Mouse (Mus musculus) neural tube, embryonic 10.5 days (tissue): ENCODE results near the gene Actb.
A peak's percentile ranks its signal among the peaks of the same experiment; 100 is the strongest.
"Not testable (repeated sequence)": the region's sequence is repeated elsewhere in the genome, so short reads cannot be mapped to it uniquely, and the experiment has no call there.

Experiments used
- DNase-seq: peaks from one replicate; pipeline ENCODE4 v3.0.0-alpha.2; 2017; ENCODE audit warnings: low spot score; ENCODE audit errors: extremely low spot score

Gene Actb

GRCm38 (mm10) chr5:142902506-142903314 is 3.8 kb downstream of the Actb start:
- DNase-seq, result peak; percentile 55

- peak; percentile 49 for DNase-seq
These were observed 4.6 kb downstream of the Actb start for GRCm38 (mm10) chr5:142901846-142902505.

DNA sequence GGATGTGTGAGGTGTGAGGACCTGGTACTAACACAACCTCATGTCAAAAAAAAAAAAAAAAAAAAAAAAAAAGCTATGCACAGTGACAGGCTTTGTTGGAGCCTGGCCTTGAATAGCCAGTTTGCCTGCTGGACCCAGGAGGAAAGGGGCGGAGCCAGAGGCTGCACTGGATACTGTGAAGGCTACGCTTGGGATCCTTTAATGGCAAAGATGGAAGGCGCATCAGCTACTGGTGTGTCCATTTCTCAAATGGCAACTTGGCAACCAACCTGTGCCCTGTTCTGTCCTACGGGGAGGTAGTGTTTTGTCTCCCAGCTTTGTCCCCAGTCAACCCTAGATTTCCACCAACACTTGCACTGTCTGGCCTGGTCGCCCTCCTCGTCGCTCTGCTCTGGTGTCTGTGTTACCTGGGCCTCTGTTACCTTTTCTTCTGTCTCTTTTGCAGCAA is 5.2 kb downstream of the Actb start:
- peak; percentile 48 for DNase-seq

DNA sequence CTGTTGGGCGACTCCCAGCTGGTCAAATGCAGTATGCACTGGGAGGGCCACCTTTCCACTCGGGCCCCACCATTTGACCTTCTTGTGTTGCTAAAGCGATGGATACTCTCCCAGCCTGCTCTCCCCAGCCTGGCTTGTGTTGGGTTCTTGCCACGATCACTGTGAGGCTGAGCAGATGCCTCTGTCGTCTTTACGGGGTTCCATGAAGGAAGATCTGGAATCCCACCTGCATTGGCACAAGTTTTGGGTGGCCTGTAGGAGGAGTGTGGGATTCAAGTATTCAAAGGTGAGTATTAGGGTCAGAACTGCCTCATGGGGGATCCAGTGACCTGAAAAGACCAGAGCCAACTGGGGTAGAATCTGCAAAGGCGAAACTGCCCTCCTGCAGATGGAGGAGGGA is 5.9 kb downstream of the Actb start:
- DNase-seq, result no peak

DNA sequence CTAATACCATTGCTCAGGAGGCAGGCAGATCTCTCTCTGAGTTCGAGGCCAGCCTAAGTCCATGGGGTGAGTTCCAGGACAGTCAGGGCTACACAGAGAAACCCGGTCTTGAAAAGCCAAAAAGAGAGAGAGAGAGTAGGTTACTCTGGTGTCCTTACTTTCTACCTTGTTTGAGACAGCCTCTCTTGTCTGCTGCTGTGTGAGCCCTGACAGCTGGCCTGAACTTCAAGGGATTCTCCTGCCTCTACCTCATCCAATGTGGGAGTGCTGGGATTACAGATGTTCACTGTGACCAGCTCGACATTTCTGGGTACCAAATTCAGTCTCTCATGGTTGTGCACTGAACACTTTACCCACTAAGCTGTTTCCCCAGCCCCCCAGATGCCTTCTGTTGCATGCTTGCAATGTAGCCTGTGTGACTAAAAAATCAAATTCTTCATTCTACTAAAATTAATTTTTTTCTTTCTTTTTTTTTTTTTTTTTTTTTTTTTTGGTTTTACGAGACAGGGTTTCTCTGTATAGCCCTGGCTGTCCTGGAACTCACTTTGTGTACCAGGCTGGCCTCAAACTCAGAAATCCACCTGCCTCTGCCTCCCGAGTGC is 6.5 kb downstream of the Actb start:
- DNase-seq, result no peak

GRCm38 (mm10) chr5:142899057-142899601 is 7.4 kb downstream of the Actb start:
- DNase-seq, result no peak

GRCm38 (mm10) chr5:142898316-142898715 is 8.2 kb downstream of the Actb start:
- DNase-seq, result no peak

DNA sequence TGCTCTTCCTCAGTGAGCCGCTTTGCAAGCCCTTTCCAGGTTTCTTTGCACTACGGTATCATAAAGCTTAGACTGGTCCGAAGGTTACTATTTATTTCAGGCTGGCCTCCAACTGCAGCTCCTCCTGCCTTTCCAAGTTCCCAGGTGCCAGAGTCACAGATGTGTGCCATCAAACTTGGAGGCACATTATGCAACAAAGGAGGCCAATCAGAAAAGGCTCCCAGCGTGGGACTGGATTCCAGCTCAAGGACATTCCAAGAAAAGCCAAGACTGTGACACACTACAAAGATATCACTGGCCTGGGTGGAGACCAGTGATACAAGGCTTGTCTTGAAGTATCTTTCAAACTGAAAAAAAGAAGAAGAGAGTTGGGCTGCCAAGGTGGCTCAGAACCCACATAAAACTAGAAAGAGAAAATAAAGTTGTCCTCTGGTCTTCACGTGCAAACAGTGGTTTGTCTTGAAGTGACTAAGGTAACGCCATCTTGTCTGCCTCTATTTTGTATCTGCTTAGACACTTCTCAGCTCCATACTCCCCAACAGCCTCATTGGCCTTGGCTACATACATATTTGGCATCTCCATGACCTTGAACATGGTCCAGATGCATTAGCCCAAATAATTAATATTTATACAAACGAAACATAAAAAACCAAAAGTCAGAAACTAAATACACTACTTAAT is 8.8 kb downstream of the Actb start:
- DNase-seq, result no peak

DNA sequence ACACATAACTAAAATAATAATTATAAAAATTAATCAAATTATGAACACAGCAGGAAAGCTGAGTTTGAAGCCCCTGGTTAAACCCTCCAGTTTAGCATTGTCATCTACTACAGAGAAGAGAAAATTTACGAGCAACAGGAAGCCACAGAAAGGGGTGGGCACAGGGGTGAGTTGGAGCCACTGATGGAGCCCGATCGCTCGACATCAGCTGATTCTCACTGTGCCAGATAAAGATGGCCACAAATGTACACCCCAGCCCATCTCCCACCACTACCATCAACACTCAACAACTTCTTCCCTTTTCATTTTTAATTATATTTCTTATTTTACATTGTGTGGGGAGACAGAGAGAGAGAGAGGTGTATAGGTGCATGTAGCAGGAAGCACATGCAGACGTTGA is 9.8 kb downstream of the Actb start:
- DNase-seq, result no peak

- no peak for DNase-seq
These were observed 10.4 kb downstream of the Actb start for GRCm38 (mm10) chr5:142896192-142896591.

DNA sequence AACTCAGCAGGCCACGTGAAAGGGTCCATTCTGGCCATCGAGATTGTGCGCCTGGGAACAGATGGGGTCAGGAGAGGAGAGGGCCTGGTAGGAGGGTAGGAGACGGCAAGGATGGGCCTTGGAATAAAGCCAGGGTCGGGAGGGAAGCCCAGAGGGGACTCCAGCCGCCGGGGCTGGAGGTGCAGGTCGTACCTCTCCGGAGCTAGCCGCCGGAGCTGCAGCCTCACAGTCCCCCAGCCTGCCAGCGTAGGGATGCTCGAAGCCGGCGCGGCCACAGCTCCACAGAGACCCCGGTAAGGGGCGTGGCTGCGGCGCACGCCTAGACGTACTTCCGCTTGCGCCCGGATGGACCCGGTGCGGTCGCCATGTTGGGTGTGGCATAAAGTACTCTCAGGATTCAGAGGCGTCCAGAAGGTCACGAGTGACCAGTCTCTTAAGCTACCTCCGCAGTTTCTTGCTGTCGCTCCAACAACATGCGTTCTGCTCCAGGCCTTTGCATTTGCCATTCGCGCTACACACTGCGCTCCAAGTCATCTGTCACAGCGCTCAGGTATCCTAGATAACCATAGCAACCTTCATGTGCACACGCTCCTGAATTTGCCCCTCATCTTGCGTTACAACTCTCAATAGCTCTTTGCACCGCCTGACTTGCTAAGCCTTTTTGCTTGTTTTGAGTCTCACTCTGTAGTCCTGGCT is 11.5 kb downstream of the Actb start, which contains the start of gene Fbxl18:
Gene Fbxl18 (minus strand): TSS at position 504 of the 696 bp plus-strand sequence.
- peak; percentile 93 for DNase-seq

DNA sequence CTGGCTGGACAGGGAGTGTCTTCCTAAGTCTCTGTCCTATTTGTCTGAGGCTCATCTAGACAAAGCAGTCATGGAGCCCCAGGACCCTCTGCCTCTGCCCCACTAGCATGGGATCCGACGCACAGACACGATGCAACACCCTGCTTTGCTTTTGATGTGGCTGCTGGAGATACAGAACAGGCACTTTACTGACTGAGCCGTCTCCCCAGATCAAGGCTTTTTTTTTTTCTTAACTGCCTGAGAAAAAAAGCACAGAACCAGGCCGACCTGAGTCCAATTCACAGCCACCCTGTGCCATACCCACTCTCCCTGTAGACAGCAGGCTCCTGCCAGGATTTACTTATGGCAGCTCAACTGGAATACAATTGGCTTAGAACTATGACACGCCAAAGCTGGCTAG is 15.2 kb downstream of the Actb start:
- no peak for DNase-seq

GRCm38 (mm10) chr5:142887533-142887932 is 19.0 kb downstream of the Actb start:
- DNase-seq, result not testable (repeated sequence)

- peak; percentile 13 for DNase-seq
These were observed 19.8 kb downstream of the Actb start for GRCm38 (mm10) chr5:142886761-142887160.

DNA sequence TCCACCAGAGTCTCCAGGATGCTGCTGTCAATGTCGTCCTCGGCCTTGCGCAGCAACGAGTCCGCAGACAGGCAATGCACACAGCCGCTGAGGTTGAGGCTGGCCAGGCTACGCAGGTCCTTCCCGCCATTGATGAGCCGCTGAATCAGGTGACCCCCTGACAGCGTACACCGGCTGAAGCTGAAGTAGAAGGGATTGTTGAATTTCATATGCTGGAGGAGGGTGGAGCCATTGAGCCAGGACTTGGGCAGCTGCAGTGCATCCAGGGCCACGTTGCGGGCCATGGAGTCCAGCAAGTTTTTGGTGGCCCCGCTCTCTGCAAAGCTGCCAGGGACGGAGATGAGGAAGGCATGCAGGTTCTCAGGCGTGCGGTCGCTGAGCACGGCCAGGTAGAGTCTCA is 20.4 kb downstream of the Actb start:
- DNase-seq, result no peak

- no peak for DNase-seq
These were observed 24.1 kb downstream of the Actb start for GRCm38 (mm10) chr5:142882471-142882870.

DNA sequence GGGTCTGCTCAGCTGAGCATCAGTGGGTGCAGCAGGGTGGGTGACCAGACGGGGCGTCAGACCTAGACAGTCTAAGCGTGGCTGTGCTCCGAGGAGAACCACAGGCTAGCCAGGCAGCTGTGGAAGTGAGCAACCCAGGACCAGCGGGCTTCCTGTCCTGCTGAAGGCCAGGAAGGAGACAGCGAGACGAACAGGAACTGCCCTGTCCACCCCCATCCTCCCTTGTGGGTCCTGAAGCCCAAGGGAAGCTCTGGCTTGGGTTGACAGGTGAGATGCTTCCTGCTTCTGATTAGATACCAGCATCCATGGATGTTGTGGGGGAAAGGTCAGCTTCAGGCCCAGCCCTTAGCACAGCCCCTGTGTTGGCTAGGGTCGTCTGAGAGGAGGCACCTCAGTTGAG is 24.6 kb downstream of the Actb start:
- DNase-seq, result no peak

DNA sequence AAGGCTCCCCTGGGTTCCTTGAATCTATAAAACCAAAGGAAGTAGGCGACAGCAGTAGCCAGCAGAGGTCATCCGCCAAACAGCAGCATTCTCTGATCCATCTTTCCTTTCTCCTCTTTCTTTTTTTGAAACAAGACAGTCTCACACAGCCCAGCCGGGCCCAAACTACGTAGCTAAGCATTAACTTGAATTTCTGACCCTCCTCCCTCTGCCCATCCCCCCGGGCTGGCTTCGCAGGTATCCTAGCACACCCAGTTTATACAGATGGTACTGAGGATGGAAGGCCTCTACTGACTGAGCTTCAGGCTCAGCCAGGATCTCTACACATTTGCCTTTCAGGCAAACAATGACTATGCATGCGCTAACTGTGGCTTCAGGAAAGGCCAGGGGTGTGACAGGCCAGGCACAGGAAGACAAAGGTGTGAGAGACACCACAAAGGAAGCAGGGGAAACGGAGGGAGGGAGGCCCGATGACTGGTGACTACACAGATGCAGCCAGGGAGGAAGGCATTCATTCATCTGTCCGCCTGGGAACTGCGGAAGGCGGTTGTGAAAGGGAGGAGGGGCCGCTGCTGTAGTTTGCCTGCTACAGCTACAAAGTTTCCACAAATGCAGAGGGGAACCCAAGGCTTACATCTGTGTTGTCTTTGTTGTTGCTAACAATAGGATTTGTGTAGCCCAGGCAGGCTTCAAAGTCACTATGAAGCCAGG is 25.6 kb downstream of the Actb start:
- DNase-seq, result no peak

- DNase-seq, result no peak
These were observed 26.3 kb downstream of the Actb start for GRCm38 (mm10) chr5:142880246-142880645.
